Mouse (Mus musculus): ENCODE measurements around the gene Oma1. TPM values are rescaled to one million over a fixed set of nuclear protein-coding genes. Genes with fewer than 3 reads are reported as not detected.

The Oma1 gene
- 11.2 and 12.1 TPM in 2 replicates for polyA plus RNA-seq (2021; fragmentation: Nextera tagmentation)
- long read RNA-seq, experiment 1, transcript Oma1-201 (9 exons, 1,915 nt), result major isoform, 26 of 40 reads
- long read RNA-seq, experiment 1, partial matches to known transcripts, result 1 of 40 reads
- long read RNA-seq, experiment 1, other reads (novel, unspliced or antisense), result 13 of 40 reads
- long read RNA-seq, experiment 2, transcript Oma1-201 (9 exons, 1,915 nt), result major isoform, 40 of 58 reads
- long read RNA-seq, experiment 2, partial matches to known transcripts, result 2 of 58 reads
- long read RNA-seq, experiment 2, other reads (novel, unspliced or antisense), result 16 of 58 reads

GRCm38 (mm10) chr4:103313587-103314525 is at the start of gene Oma1:
Gene Oma1 (plus strand): TSS chr4:103313812.

GRCm38 (mm10) chr4:103290763-103291162 is 22.8 kb upstream of the Oma1 start, which contains the start of gene 4921539E11Rik:
Gene 4921539E11Rik (minus strand): TSS chr4:103290863.

Other genes with a start within 250 kb of the Oma1 start
- 22.1 and 28.4 TPM in 2 replicates for gene Mier1, start 199.4 kb upstream of the Oma1 start, polyA plus RNA-seq (2021; fragmentation: Nextera tagmentation)
- 2.3 and 3.6 TPM in 2 replicates for gene Wdr78, start 199.3 kb upstream of the Oma1 start, polyA plus RNA-seq (2021; fragmentation: Nextera tagmentation)
- 3.0 and 4.8 TPM in 2 replicates for gene Slc35d1, start 98.6 kb upstream of the Oma1 start, polyA plus RNA-seq (2021; fragmentation: Nextera tagmentation)
- not detected in 2 replicates for gene 4921539E11Rik, start 22.9 kb upstream of the Oma1 start, polyA plus RNA-seq (2021; fragmentation: Nextera tagmentation)

Data from layer of hippocampus, adult 6 months (tissue).